Mouse (Mus musculus) C2C12 (cell line): ENCODE measurements at regions not wholly inside any gene's neighbourhood (a gene's known extent, or its start where the extent isn't known, plus 50 kb on each side); places are given as distances from the start of the nearest gene placed in this dataset.

Source experiments
- H3K27me3 ChIP-seq: one replicate; pipeline ENCODE4 v1.6.1; 2011; ENCODE audit not compliant: control insufficient read depth, insufficient read depth, insufficient read length
- H3K36me3 ChIP-seq: one replicate; pipeline ENCODE4 v1.6.1; 2011; ENCODE audit not compliant: control insufficient read depth, insufficient read depth
- H3K4me3 ChIP-seq: one replicate; pipeline ENCODE4 v1.5.1; 2011; ENCODE audit warnings: mild to moderate bottlenecking, control low read depth; ENCODE audit not compliant: poor library complexity, insufficient read depth, severe bottlenecking
- H3K79me2 ChIP-seq: one replicate; pipeline ENCODE4 v1.6.1; 2011; ENCODE audit not compliant: control insufficient read depth, insufficient read depth
- H3K79me3 ChIP-seq: one replicate; pipeline ENCODE4 v1.6.1; 2011; ENCODE audit warnings: low read depth, control low read depth
- H3ac ChIP-seq: one replicate; pipeline ENCODE3; 2011; ENCODE audit warnings: low read depth; ENCODE audit not compliant: control insufficient read depth, insufficient read length
- CEBPB ChIP-seq: IDR thresholded peaks from one replicate; pipeline ENCODE4 v1.6.1; 2011; ENCODE audit warnings: low read depth, mild to moderate bottlenecking, control low read depth, moderate library complexity
- CTCF ChIP-seq: IDR thresholded peaks from one replicate; pipeline ENCODE4 v1.5.1; 2011; ENCODE audit not compliant: control insufficient read depth, insufficient read depth, insufficient read length
- FOSL1 ChIP-seq: IDR thresholded peaks from one replicate; pipeline ENCODE4 v1.8.0; 2011; ENCODE audit warnings: mild to moderate bottlenecking, low read length; ENCODE audit not compliant: poor library complexity, insufficient read depth, severe bottlenecking
- MAX ChIP-seq: IDR thresholded peaks from one replicate; pipeline ENCODE4 v1.6.1; 2011; ENCODE audit warnings: mild to moderate bottlenecking, control low read depth
- MYOD1 ChIP-seq: IDR thresholded peaks from one replicate; pipeline ENCODE4 v1.6.1; 2011; ENCODE audit warnings: low read depth; ENCODE audit not compliant: control insufficient read depth, insufficient read length
- MYOG ChIP-seq: IDR thresholded peaks from one replicate; pipeline ENCODE4 v1.6.1; 2011; ENCODE audit not compliant: control insufficient read depth, insufficient read length; ENCODE audit errors: extremely low read depth
- USF1 ChIP-seq: IDR thresholded peaks from one replicate; pipeline ENCODE4 v1.6.1; 2011; ENCODE audit warnings: low read depth, mild to moderate bottlenecking, control low read depth, moderate library complexity

DNA sequence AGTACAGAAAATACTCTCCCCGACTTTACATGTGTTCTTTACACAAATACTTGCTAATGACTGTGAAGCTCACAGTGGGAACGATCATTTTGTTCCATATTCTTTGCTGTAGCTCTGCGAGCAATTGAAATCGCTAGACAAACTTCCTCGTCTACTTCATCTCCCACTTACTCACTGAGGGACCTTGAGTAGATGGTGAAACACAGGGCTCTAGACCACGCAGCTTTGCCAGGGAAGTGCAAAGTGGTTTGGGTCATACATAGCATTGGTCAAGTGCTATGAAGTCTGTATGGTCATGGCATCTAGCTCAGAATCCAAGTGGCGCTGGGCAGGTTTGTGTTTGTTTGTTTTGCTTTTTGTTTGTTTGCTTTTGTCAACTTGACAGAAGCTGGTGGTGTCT is 1174.0 kb upstream of the A1bg start:
- Histone ChIP-seq H3K4me3 (no peak overlapping the region), H3K79me2 (peaks cover 100% of the 10 kb centered on the region), H3K36me3 (peaks cover 74% of the 10 kb centered on the region), H3ac (no peak overlapping the region), H3K27me3 (no peaks in the 10 kb centered on the region), H3K79me3 (peaks cover 96% of the 10 kb centered on the region)
- TF ChIP-seq FOSL1 (no peak), USF1 (no peak), CEBPB (no peak), MAX (no peak), MYOD1 (no peak), MYOG (no peak), CTCF (no peak)

DNA sequence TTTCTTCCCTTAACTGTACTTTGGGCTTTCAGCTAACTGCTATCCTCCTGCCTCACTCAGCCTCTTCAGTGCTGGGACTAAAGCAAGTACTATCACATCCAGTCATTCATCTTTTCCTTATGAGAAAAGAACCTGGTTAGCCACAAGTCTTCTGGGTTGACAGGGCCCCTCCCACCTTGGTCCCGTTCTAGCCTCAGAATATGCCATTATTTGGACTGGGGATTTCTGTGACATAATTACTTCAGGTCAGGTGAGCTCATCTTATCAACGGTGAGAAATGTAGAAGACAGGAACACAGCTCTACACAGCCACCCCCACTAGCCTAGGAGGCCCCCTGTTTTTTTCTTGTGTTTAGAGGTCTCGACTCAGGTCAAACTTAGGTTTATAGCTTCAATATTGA is 1172.4 kb upstream of the A1bg start:
- no peaks in the 10 kb centered on the region for H3K27me3 ChIP-seq
- H3ac ChIP-seq = no peak overlapping the region
- peaks cover 100% of the 10 kb centered on the region for H3K79me2 ChIP-seq
- H3K79me3 ChIP-seq = peaks cover 97% of the 10 kb centered on the region
- no peak for TF ChIP-seq FOSL1
- no peak for TF ChIP-seq USF1
- TF ChIP-seq MYOD1 = no peak
- TF ChIP-seq MYOG = no peak
- TF ChIP-seq CTCF = no peak
- no peak for TF ChIP-seq MAX
- TF ChIP-seq CEBPB = no peak
- peaks cover 59% of the 10 kb centered on the region for H3K36me3 ChIP-seq
- no peak overlapping the region for H3K4me3 ChIP-seq

DNA sequence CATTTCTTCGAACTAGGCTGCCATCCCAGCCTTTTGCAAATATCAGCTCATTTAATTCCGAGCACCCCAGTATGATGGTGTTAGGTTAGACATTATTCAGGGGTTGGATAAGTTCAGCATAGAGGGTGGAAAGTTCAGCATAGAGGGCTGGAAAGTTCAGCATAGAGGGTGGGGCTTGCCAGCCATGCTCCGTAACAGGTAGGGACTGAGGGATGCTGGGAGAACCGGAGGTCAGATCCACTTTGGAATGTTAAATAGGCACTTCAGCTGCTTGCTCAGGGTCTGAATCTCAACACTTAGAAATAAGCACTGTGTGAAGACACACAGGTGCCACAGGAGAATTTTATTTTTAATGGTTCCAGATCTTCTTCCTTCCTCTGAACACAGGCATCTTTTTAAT is 1170.9 kb upstream of the A1bg start:
- Histone ChIP-seq H3ac (no peak overlapping the region), H3K4me3 (no peak overlapping the region), H3K79me3 (peaks cover 97% of the 10 kb centered on the region), H3K79me2 (peaks cover 100% of the 10 kb centered on the region), H3K27me3 (no peaks in the 10 kb centered on the region), H3K36me3 (peaks cover 57% of the 10 kb centered on the region)
- no peak for TF ChIP-seq CTCF

DNA sequence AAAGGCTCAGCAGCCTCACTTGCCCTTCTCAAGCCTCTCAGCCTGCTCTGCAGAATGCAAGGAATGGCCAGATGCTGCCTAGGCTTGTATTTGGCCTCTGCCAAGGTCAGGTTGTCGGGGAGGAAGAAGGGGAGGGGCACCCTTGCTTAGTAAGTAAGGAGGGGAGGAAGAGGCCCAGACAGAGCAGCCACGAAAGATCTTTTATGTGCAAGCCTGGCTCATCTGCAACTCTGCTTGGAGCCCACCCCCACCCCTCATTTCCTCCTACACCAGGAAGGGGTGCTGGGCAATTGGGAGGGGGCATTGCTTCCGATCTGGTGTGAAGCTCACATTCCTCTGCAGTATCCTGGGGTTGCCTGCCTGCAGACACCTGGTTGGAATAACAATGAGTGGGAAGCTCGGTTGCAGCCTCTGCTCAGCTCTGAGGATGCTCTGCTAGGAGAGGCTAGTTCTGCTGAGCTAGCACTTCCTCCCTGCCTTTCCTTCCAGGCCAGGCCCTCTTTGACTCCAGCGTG is 1169.9 kb upstream of the A1bg start:
- TF ChIP-seq CTCF (no peak), FOSL1 (no peak)
- H3ac ChIP-seq = no peak overlapping the region
- H3K79me3 ChIP-seq = peaks cover 97% of the 10 kb centered on the region
- H3K36me3 ChIP-seq = peaks cover 57% of the 10 kb centered on the region
- peaks cover 100% of the 10 kb centered on the region for H3K79me2 ChIP-seq
- H3K27me3 ChIP-seq = no peaks in the 10 kb centered on the region
- no peak overlapping the region for H3K4me3 ChIP-seq

DNA sequence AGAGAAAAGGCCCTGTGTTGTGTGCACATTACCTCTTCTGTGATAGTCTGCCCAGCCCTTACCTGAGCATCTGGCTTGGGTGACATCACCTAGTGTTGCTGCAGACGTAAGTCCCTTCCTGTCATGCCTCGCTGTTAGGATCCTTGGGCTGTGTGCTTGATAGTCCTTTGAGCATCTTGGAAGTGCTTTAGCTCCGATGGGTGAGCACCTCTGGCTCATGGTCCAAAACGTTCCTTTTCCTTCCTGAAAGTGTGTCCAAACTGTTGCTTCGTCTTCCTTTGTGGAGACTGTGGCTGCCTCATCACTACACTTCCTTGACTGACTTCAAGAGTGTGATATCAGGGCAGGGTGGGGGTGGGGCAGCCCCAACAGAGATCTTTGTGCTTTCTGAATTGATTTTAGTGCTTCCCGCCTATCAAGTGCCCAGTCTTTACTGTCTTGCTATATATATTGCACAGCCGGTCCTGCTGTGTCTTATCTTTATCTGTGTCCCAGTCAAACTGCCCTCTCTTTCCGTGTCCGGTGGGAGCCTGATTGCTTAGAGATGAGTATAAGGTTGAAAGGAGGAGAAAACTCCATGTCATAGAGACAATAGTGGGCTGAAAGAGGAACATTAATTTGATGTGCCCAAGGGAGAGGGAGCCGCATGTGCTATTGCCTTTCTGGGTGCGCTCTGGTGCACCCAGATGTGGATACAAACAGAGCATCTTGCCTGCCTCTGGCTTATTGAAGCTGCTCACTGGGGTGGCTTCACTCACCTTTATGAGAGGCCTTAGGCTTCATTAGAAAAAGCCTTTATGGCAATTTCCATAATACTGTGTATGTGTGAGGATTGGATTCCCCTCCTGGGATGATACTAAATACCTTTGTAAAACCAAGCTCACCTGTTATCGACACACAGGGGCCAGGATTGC is 1169.2 kb upstream of the A1bg start:
- peaks cover 57% of the 10 kb centered on the region for H3K36me3 ChIP-seq
- peaks cover 97% of the 10 kb centered on the region for H3K79me3 ChIP-seq
- H3ac ChIP-seq = no peak overlapping the region
- TF ChIP-seq FOSL1 (no peak), MAX (no peak), USF1 (no peak), CEBPB (no peak), MYOG (no peak), CTCF (no peak), MYOD1 (no peak)
- H3K79me2 ChIP-seq = peaks cover 100% of the 10 kb centered on the region
- H3K27me3 ChIP-seq = no peaks in the 10 kb centered on the region
- H3K4me3 ChIP-seq = no peak overlapping the region

DNA sequence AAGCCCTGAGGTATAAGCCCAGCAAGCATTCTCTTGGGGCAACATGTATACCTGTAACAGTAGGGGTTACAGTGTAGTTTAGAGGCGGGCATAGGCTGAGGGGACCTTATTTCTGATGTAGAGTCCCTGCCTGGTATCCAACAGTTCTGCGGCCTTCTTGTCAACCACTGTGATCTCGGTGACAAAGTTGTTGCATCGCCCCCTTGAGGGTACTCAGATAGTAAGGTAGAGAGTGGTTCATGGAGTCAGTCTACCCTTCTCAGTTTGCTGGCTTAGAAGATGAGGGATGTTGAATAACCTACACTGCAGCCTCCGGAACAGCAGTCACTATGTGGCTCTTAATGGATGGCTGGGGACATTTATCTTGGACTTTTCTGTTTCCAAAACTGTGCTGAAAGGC is 1168.3 kb upstream of the A1bg start:
- Histone ChIP-seq H3K79me2 (peaks cover 100% of the 10 kb centered on the region), H3K4me3 (no peak overlapping the region), H3K79me3 (peaks cover 97% of the 10 kb centered on the region), H3ac (no peak overlapping the region), H3K36me3 (peaks cover 54% of the 10 kb centered on the region), H3K27me3 (no peaks in the 10 kb centered on the region)
- TF ChIP-seq MYOD1 = no peak
- no peak for TF ChIP-seq CEBPB
- no peak for TF ChIP-seq MYOG
- no peak for TF ChIP-seq MAX
- no peak for TF ChIP-seq CTCF
- TF ChIP-seq USF1 = no peak
- TF ChIP-seq FOSL1 = no peak
